Mouse (Mus musculus) heart, embryonic 15.5 days (tissue): ENCODE results near the gene Carmil1. TPM values are rescaled to one million over a fixed set of nuclear protein-coding genes. Genes with fewer than 3 reads are reported as not detected.

Experiments
- polyA plus RNA-seq: library from polyadenylated mRNA; unstranded; fragments of >200 nt; fragmentation: Nextera tagmentation; extraction: Ambion mirVana; gene quantifications from 2 replicates; pipeline ENCODE4 v1.2.1, GENCODE M21; 2015

Carmil1 gene
- polyA plus RNA-seq, 1 experiment from 2014 or later, result 6.7 TPM

Other genes with a start within 250 kb of the Carmil1 start
- 0.45 and 1.9 TPM in 2 replicates for gene Cmah, start 46.6 kb upstream of the Carmil1 start, polyA plus RNA-seq